Mouse (Mus musculus): ENCODE data around the gene BC051142.

DNA sequence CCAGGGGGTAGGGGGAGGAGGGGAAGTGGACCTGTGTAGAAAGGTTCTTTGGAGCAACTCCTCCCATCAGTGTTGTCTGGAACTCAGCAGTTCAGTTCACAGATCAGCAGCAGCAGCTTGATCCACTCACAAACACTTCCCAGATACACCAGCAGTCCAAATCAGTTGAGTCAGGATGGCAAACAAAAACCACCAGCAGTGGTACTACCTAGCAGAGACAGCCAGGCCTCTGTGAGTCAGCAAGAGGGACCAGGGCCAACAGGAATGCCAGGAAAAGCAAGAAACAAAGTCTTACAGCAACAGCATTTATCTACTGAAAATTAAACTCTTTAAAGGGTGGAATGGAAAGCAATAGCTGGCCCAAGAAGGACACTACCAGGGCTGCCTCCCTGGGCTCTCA is 29.0 kb downstream of the BC051142 start:
- TF ChIP-seq POLR2A (IDR thresholded peaks at IDR 0.05; ENCODE audit: low read depth, low read length), result no peak
- no peak for TF ChIP-seq CTCF (IDR thresholded peaks at IDR 0.05; ENCODE audit: extremely low read depth, insufficient read depth, insufficient read length, insufficient replicate concordance)
